Mouse (Mus musculus) forebrain, embryonic 14.5 days (tissue): ENCODE results near the gene Hoxb7. TPM values are rescaled to one million over a fixed set of nuclear protein-coding genes. Genes with fewer than 3 reads are reported as not detected.

ENCODE experiments used
- ATAC-seq: fragments of 200-750 bp; cut with Nextera tagmentation; 2 replicates; pipeline ENCODE4 v1.8.0; 2017; ENCODE audit warnings: mild to moderate bottlenecking, moderate library complexity
- DNase-seq: peaks from one replicate; pipeline ENCODE4 v3.0.0-alpha.2; 2015; ENCODE audit warnings: low spot score
- H3K27ac ChIP-seq: fragments of 300-500 bp; sonication (generic); 2 replicates; pipeline ENCODE4 v1.5.1; 2014; ENCODE audit warnings: low read depth, mild to moderate bottlenecking, control low read depth, low read length, moderate library complexity
- H3K27me3 ChIP-seq: fragments of 300-500 bp; sonication (generic); replicated peaks from 2 replicates; pipeline ENCODE4 v1.6.1; 2014; ENCODE audit warnings: low read length, control low read depth, mixed read lengths; ENCODE audit not compliant: control insufficient read depth, insufficient read depth
- H3K36me3 ChIP-seq: fragments of 300-500 bp; sonication (generic); 2 replicates; pipeline ENCODE4 v1.6.1; 2014; ENCODE audit warnings: low read length, control low read depth; ENCODE audit not compliant: control insufficient read depth, insufficient read depth
- H3K4me1 ChIP-seq: fragments of 300-500 bp; sonication (generic); 2 replicates; pipeline ENCODE4 v1.6.1; 2014; ENCODE audit warnings: antibody characterized with exemption, low read length, control low read depth; ENCODE audit not compliant: control insufficient read depth, insufficient read depth
- H3K4me2 ChIP-seq: fragments of 300-500 bp; sonication (generic); 2 replicates; pipeline ENCODE4 v1.6.1; 2014; ENCODE audit warnings: mild to moderate bottlenecking, control low read depth, low read length
- H3K4me3 ChIP-seq: fragments of 300-500 bp; sonication (generic); 2 replicates; pipeline ENCODE4 v1.5.1; 2014; ENCODE audit warnings: low read depth, low read length, control low read depth
- H3K9ac ChIP-seq: fragments of 300-500 bp; sonication (generic); 2 replicates; pipeline ENCODE4 v1.6.1; 2014; ENCODE audit warnings: mild to moderate bottlenecking, low read length, control low read depth, moderate library complexity
- H3K9me3 ChIP-seq: fragments of 300-500 bp; sonication (generic); replicated peaks from 2 replicates; pipeline ENCODE4 v1.6.1; 2016; ENCODE audit warnings: low read length, control low read depth, mixed read lengths; ENCODE audit not compliant: control insufficient read depth
- WGBS: fragments of 180-500 bp; shearing (Covaris S2); extraction: QIAGEN DNeasy Blood & Tissue Kit; methylation state at CpG from one replicate; pipeline ENCODE4 v1.1.7; 2014; 5-methylcytosine and 5-hydroxymethylcytosine counted together
- polyA plus RNA-seq: library from polyadenylated mRNA; unstranded; fragments of >200 nt; fragmentation: Nextera tagmentation; extraction: Ambion mirVana; gene quantifications from 2 replicates; pipeline ENCODE4 v1.2.1, GENCODE M21; 2014

Hoxb7 gene
- polyA plus RNA-seq, 1 experiment from 2014 or later = not detected

- H3K4me2 ChIP-seq = peak overlapping the region; percentile 31
- peaks cover 100% of the 10 kb centered on the region for H3K27me3 ChIP-seq
- DNase-seq (no peak), ATAC-seq (no peak)
- H3K36me3 ChIP-seq = no peaks in the 10 kb centered on the region
- peak overlapping the region; percentile 6; the same call in 1 of the 2 replicates for H3K4me3 ChIP-seq
- H3K27ac ChIP-seq = no peak overlapping the region
- no peak overlapping the region for H3K9ac ChIP-seq
- WGBS = 2% methylated on average over 43 of the region's 45 CpGs
- no peaks in the 10 kb centered on the region for H3K4me1 ChIP-seq
- H3K9me3 ChIP-seq = no peaks in the 10 kb centered on the region
Measured at GRCm38 (mm10) chr11:96318368-96319070, 32.1 kb downstream of the Hoxb7 start.

- Histone ChIP-seq H3K4me3 (peak overlapping the region; percentile 6; the same call in 1 of the 2 replicates), H3K9me3 (no peaks in the 10 kb centered on the region), H3K4me2 (peak overlapping the region; percentile 31), H3K36me3 (no peaks in the 10 kb centered on the region), H3K27me3 (peaks cover 100% of the 10 kb centered on the region), H3K27ac (no peak overlapping the region), H3K9ac (no peak overlapping the region), H3K4me1 (no peaks in the 10 kb centered on the region)
- 0% methylated on average over 29 of the region's 34 CpGs for WGBS
- ATAC-seq (no peak), DNase-seq (no peak)
Measured at GRCm38 (mm10) chr11:96319071-96319902, 32.9 kb downstream of the Hoxb7 start.

- DNase-seq (no peak), ATAC-seq (no peak)
- Histone ChIP-seq H3K9ac (no peak overlapping the region), H3K4me3 (no peak overlapping the region), H3K27me3 (peaks cover 100% of the 10 kb centered on the region), H3K9me3 (no peaks in the 10 kb centered on the region), H3K4me2 (no peak overlapping the region), H3K4me1 (no peaks in the 10 kb centered on the region), H3K27ac (no peak overlapping the region), H3K36me3 (no peaks in the 10 kb centered on the region)
- WGBS = under 1% methylated on average over 29 of the region's 29 CpGs
Measured at GRCm38 (mm10) chr11:96319910-96320309, 33.5 kb downstream of the Hoxb7 start.

DNA sequence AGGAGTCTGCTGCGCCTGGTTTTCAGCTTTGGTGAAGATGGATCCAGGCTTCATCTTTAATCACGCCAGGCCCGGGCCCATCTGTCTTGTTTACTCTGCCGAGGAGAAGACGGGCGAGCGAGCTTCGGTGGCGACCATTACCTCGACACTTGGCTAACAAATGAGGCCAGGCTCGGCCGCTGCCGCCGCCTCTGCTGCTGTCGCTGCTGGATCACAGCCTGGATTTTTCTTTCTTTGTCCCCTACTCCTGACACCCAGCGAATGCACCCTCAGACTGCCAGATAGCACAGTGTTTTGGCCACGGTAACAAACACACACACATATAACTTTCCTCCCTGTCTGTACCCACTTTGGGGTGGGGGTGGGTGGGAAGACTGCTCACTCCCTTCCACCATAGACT lies 34.3 kb downstream of the Hoxb7 start:
- ATAC-seq (no peak), DNase-seq (no peak)
- Histone ChIP-seq H3K4me1 (no peaks in the 10 kb centered on the region), H3K4me2 (no peak overlapping the region), H3K36me3 (no peaks in the 10 kb centered on the region), H3K27ac (no peak overlapping the region), H3K27me3 (peaks cover 100% of the 10 kb centered on the region), H3K9ac (no peak overlapping the region), H3K4me3 (no peak overlapping the region), H3K9me3 (no peaks in the 10 kb centered on the region)
- WGBS = 4% methylated on average over 17 of the region's 17 CpGs

GRCm38 (mm10) chr11:96321846-96322245 lies 35.4 kb downstream of the Hoxb7 start:
- WGBS = 6% methylated on average over 5 of the region's 5 CpGs
- ATAC-seq (no peak), DNase-seq (no peak)
- Histone ChIP-seq H3K9ac (no peak overlapping the region), H3K27me3 (peaks cover 100% of the 10 kb centered on the region), H3K36me3 (no peaks in the 10 kb centered on the region), H3K4me1 (no peaks in the 10 kb centered on the region), H3K4me2 (no peak overlapping the region), H3K4me3 (no peak overlapping the region), H3K9me3 (no peaks in the 10 kb centered on the region), H3K27ac (no peak overlapping the region)

DNA sequence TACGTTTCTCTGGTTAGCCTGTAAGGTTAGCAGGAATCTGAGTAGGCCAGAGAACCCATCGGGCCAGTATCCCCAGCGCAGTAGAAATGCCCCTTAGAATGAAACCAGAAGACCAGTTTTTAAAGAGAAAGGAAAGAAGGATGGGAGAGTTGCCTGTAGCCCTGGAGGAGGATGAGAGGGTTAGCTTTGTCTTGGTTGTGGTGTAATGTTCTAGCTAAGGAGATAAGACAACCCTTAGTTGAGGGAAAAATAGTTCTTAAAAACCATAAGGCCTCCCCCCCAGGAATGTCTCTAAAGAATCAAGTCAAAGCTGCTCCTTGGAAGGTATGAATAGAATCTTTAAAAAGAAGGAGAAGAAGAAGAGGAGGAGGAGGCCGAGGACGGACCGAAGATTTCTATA lies 36.3 kb downstream of the Hoxb7 start:
- Histone ChIP-seq H3K4me1 (no peaks in the 10 kb centered on the region), H3K4me2 (no peak overlapping the region), H3K9me3 (no peaks in the 10 kb centered on the region), H3K4me3 (no peak overlapping the region), H3K36me3 (no peaks in the 10 kb centered on the region), H3K9ac (no peak overlapping the region), H3K27ac (no peak overlapping the region), H3K27me3 (peaks cover 100% of the 10 kb centered on the region)
- no peak for DNase-seq
- ATAC-seq = no peak
- 0% methylated on average over 6 of the region's 6 CpGs for WGBS

DNA sequence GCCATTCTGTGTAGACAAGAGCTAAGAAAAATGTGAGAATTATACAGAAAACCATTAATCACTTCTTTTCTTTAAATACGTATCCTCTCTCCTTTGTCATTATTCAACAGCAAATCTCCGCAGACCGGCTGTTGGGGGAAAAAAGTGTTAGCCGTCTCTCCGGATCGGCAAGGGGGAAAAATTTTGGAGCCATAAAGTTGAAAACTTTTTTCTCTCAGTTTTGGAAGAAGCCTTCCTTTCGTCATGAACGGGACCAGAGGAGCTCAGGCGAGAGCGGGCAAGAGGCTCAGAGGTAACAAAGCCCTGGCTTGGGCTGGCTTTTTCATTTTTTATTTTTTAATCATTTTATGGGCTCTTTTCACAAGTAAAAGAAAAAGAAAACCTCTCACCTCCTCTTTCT lies 36.7 kb downstream of the Hoxb7 start, which contains the start of gene Hoxb3:
TSS of gene Hoxb3 (plus strand) at position 173 of the 400 bp plus-strand sequence.
- H3K9ac ChIP-seq = no peak within 1 kb of the TSS
- ATAC-seq (no peak), DNase-seq (no peak)
- H3K27ac ChIP-seq = no peak within 1 kb of the TSS
- WGBS = 2% methylated on average over 10 of the region's 10 CpGs
- no peaks in the 10 kb centered on the region for H3K4me1 ChIP-seq
- H3K9me3 ChIP-seq = no peaks in the 10 kb centered on the region
- peaks cover 100% of the 10 kb centered on the region for H3K27me3 ChIP-seq
- H3K36me3 ChIP-seq = no peaks in the 10 kb centered on the region
- H3K4me3 ChIP-seq = no peak within 1 kb of the TSS
- no peak within 1 kb of the TSS for H3K4me2 ChIP-seq

- no peak overlapping the region for H3K27ac ChIP-seq
Measured at GRCm38 (mm10) chr11:96324125-96324524, 37.7 kb downstream of the Hoxb7 start.

DNA sequence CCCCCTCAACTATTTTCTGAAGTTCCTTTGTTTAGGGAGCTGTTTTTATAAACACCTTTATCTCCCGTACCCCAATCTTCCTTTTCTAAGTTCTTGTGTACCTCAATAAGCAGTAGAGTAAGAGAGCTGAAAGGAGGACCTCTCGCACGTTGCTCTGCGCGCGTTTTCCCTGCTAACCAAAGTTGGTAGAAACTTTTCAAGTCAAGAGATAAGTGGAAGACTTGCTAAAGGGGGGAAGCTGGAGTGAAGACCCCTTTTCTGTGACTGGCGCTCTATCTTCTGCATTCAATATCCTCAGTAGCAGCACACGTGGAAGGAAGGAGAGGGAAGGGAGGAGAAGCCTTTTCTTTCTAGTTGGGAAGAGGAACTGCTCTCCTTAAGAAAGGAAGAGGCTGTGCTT lies 38.5 kb downstream of the Hoxb7 start:
- Histone ChIP-seq H3K27me3 (peaks cover 100% of the 10 kb centered on the region), H3K27ac (no peak overlapping the region), H3K4me1 (no peaks in the 10 kb centered on the region), H3K9me3 (no peaks in the 10 kb centered on the region), H3K36me3 (no peaks in the 10 kb centered on the region), H3K4me3 (no peak overlapping the region), H3K9ac (no peak overlapping the region), H3K4me2 (no peak overlapping the region)
- 3% methylated on average over 8 of the region's 8 CpGs for WGBS
- no peak for DNase-seq
- no peak for ATAC-seq

More at GRCm38 (mm10) chr11:96324125-96324524, 37.7 kb downstream of the Hoxb7 start:
- H3K4me2 ChIP-seq = no peak overlapping the region
- H3K36me3 ChIP-seq = no peaks in the 10 kb centered on the region
- H3K9ac ChIP-seq = no peak overlapping the region
- no peak for ATAC-seq
- under 1% methylated on average over 5 of the region's 5 CpGs for WGBS
- DNase-seq = no peak
- no peaks in the 10 kb centered on the region for H3K4me1 ChIP-seq
- no peaks in the 10 kb centered on the region for H3K9me3 ChIP-seq
- peaks cover 100% of the 10 kb centered on the region for H3K27me3 ChIP-seq
- no peak overlapping the region for H3K4me3 ChIP-seq
